8 mouse cellular contexts compared by ENCODE assay signal in genomic region chr2:21958802-21959201, GRCm38 (mm10).
DNase-seq lines count a peak whose midpoint lies in the region; ATAC-seq and TF ChIP-seq lines count a peak whose summit lies in the region.
"Had no signal": no experiment of that assay in that cellular context is flagged by ENCODE, and none has a peak within 500 bp of the region (broad histone marks: within the 10 kb centered on the region; RNA-seq: fewer than 3 reads in every experiment).

No protein-coding gene starts in this region.

- TF ChIP-seq POLR2A in limb, embryonic 14.5 days (IDR thresholded peaks at IDR 0.05; ENCODE audit: borderline replicate concordance, extremely low read depth, insufficient read depth, insufficient read length): no peak

- H3K4me3 ChIP-seq in lung, embryonic 14.5 days (ENCODE audit: low read depth, low read length): no peak overlapping the region
- no peak overlapping the region for H3K4me3 ChIP-seq in forebrain, embryonic 13.5 days
- 0 out of 2 replicates have a peak overlapping the region, but pooled peaks have one; percentile 3 for H3K4me3 ChIP-seq in limb, embryonic 14.5 days (replicated peaks; ENCODE audit: low read length)
- H3K4me3 ChIP-seq in stomach, embryonic 15.5 days (replicated peaks): no peak overlapping the region; the same call in 1 of the 2 replicates

- no peak for DNase-seq in lung, embryonic 14.5 days
- DNase-seq in lung, postnatal 36 days: no peak
- no peak for DNase-seq in limb, embryonic 14.5 days (ENCODE audit: low spot score)
- no peak for DNase-seq in layer of hippocampus, postnatal 14 days (ENCODE audit: low spot score in 2 of 2)
- DNase-seq in retina, postnatal 1 day: no peak

- 54% methylated on average over 3 of the region's 3 CpGs for WGBS in lung, embryonic 14.5 days
- WGBS in forebrain, embryonic 13.5 days: 37% methylated on average over 3 of the region's 3 CpGs
- WGBS in limb, embryonic 14.5 days: 52% methylated on average over 3 of the region's 3 CpGs
- 47% methylated on average over 3 of the region's 3 CpGs for WGBS in stomach, embryonic 15.5 days

- no peak for TF ChIP-seq CTCF in lung, embryonic 14.5 days (IDR thresholded peaks at IDR 0.05; ENCODE audit: low read depth)

- peak overlapping the region; percentile 43 for H3K4me2 ChIP-seq in lung, embryonic 14.5 days
- H3K4me2 ChIP-seq in forebrain, embryonic 13.5 days: peak overlapping the region; percentile 30
- peak overlapping the region; percentile 20 for H3K4me2 ChIP-seq in limb, embryonic 14.5 days (replicated peaks; ENCODE audit: low read depth, low read length, severe bottlenecking)
- H3K4me2 ChIP-seq in stomach, embryonic 15.5 days: peak overlapping the region; percentile 40; the same call in 1 of the 2 replicates

- H3K36me3 ChIP-seq in lung, embryonic 14.5 days (ENCODE audit: insufficient read depth): no peaks in the 10 kb centered on the region
- no peaks in the 10 kb centered on the region for H3K36me3 ChIP-seq in forebrain, embryonic 13.5 days (ENCODE audit: poor library complexity, severe bottlenecking)
- no peaks in the 10 kb centered on the region for H3K36me3 ChIP-seq in limb, embryonic 14.5 days (ENCODE audit: control insufficient read depth, insufficient read depth, low read length)
- no peaks in the 10 kb centered on the region for H3K36me3 ChIP-seq in stomach, embryonic 15.5 days

- no peaks in the 10 kb centered on the region for H3K27me3 ChIP-seq in lung, embryonic 14.5 days (ENCODE audit: insufficient read depth, low read length)
- H3K27me3 ChIP-seq in forebrain, embryonic 13.5 days: no peaks in the 10 kb centered on the region
- H3K27me3 ChIP-seq in limb, embryonic 14.5 days (ENCODE audit: control insufficient read depth, insufficient read depth, low read length): no peaks in the 10 kb centered on the region
- no peaks in the 10 kb centered on the region for H3K27me3 ChIP-seq in stomach, embryonic 15.5 days (replicated peaks)

- H3K9ac ChIP-seq in lung, embryonic 14.5 days: no peak overlapping the region
- no peak overlapping the region for H3K9ac ChIP-seq in forebrain, embryonic 13.5 days
- H3K9ac ChIP-seq in limb, embryonic 14.5 days (ENCODE audit: low read depth, low read length, severe bottlenecking): no peak overlapping the region
- H3K9ac ChIP-seq in stomach, embryonic 15.5 days: no peak overlapping the region
- H3K9ac ChIP-seq: liver, embryonic 14.5 days had no signal

- no peaks in the 10 kb centered on the region for H3K4me1 ChIP-seq in lung, embryonic 14.5 days (ENCODE audit: insufficient read depth)
- H3K4me1 ChIP-seq in forebrain, embryonic 13.5 days: peaks cover 31% of the 10 kb centered on the region
- H3K4me1 ChIP-seq in limb, embryonic 14.5 days (ENCODE audit: control insufficient read depth, insufficient read depth, low read length): 0 out of 2 replicates have a peak, but pooled peaks cover 3% of the 10 kb centered on the region
- H3K4me1 ChIP-seq in stomach, embryonic 15.5 days: no peaks in the 10 kb centered on the region

- no peak overlapping the region for H3K27ac ChIP-seq in lung, embryonic 14.5 days (ENCODE audit: low read depth)
- H3K27ac ChIP-seq in forebrain, embryonic 13.5 days: peak overlapping the region; percentile 68
- H3K27ac ChIP-seq in limb, embryonic 14.5 days (replicated peaks; ENCODE audit: low read depth, low read length): no peak overlapping the region
- H3K27ac ChIP-seq in stomach, embryonic 15.5 days: no peak overlapping the region
- H3K27ac ChIP-seq: liver, embryonic 14.5 days had no signal

- no peaks in the 10 kb centered on the region for H3K9me3 ChIP-seq in lung, embryonic 14.5 days (ENCODE audit: low read depth, low read length)
- no peaks in the 10 kb centered on the region for H3K9me3 ChIP-seq in forebrain, embryonic 13.5 days (replicated peaks)
- no peaks in the 10 kb centered on the region for H3K9me3 ChIP-seq in limb, embryonic 14.5 days (ENCODE audit: control insufficient read depth, low read length)
- no peaks in the 10 kb centered on the region for H3K9me3 ChIP-seq in stomach, embryonic 15.5 days

- peak; percentile 48; the same call in 1 of the 2 replicates for ATAC-seq in lung, embryonic 14.5 days (ENCODE audit: insufficient read depth)
- peak; percentile 22; the same call in 1 of the 2 replicates for ATAC-seq in forebrain, embryonic 13.5 days
- ATAC-seq in limb, embryonic 14.5 days (ENCODE audit: low FRiP score, low read depth): no peak
- ATAC-seq in stomach, embryonic 15.5 days (ENCODE audit: insufficient read depth, low FRiP score, low read depth): peak; percentile 20; the same call in 1 of the 2 replicates
